Mouse (Mus musculus) forebrain, embryonic 16.5 days (tissue): ENCODE results near the gene Kdelr1. TPM values are rescaled to one million over a fixed set of nuclear protein-coding genes. Genes with fewer than 3 reads are reported as not detected.

Experiments
- ATAC-seq: fragments of 200-750 bp; cut with Nextera tagmentation; 2 replicates; pipeline ENCODE4 v1.8.0; 2017; ENCODE audit warnings: mild to moderate bottlenecking, moderate library complexity
- H3K27ac ChIP-seq: fragments of 300-500 bp; sonication (generic); 2 replicates; pipeline ENCODE4 v1.5.1; 2014; ENCODE audit warnings: low read length, control low read depth
- H3K27me3 ChIP-seq: fragments of 300-500 bp; sonication (generic); replicated peaks from 2 replicates; pipeline ENCODE4 v1.6.1; 2014; ENCODE audit warnings: low read length; ENCODE audit not compliant: control insufficient read depth, insufficient read depth
- H3K36me3 ChIP-seq: fragments of 300-500 bp; sonication (generic); 2 replicates; pipeline ENCODE4 v1.6.1; 2014; ENCODE audit not compliant: control insufficient read depth, insufficient read depth
- H3K4me1 ChIP-seq: fragments of 300-500 bp; sonication (generic); replicated peaks from 2 replicates; pipeline ENCODE4 v1.6.1; 2014; ENCODE audit warnings: low read length; ENCODE audit not compliant: control insufficient read depth, insufficient read depth
- H3K4me2 ChIP-seq: fragments of 300-500 bp; sonication (generic); 2 replicates; pipeline ENCODE4 v1.6.1; 2014; ENCODE audit warnings: mild to moderate bottlenecking, low read length, control low read depth
- H3K4me3 ChIP-seq: fragments of 300-500 bp; sonication (generic); replicated peaks from 2 replicates; pipeline ENCODE4 v1.5.1; 2014; ENCODE audit warnings: mild to moderate bottlenecking, low read length, control low read depth
- H3K9ac ChIP-seq: fragments of 300-500 bp; sonication (generic); replicated peaks from 2 replicates; pipeline ENCODE4 v1.6.1; 2014; ENCODE audit warnings: low read depth, low read length, control low read depth
- H3K9me3 ChIP-seq: fragments of 300-500 bp; sonication (generic); 2 replicates; pipeline ENCODE4 v1.6.1; 2016; ENCODE audit warnings: low read length; ENCODE audit not compliant: control insufficient read depth
- WGBS: fragments of 180-500 bp; shearing (Covaris S2); extraction: QIAGEN DNeasy Blood & Tissue Kit; methylation state at CpG from one replicate; pipeline ENCODE4 v1.1.7; 2014; 5-methylcytosine and 5-hydroxymethylcytosine counted together
- polyA plus RNA-seq: library from polyadenylated mRNA; unstranded; fragments of >200 nt; fragmentation: Nextera tagmentation; extraction: Ambion mirVana; gene quantifications from 2 replicates; pipeline ENCODE4 v1.2.1, GENCODE M21; 2015

The Kdelr1 gene
- polyA plus RNA-seq, 1 experiment from 2014 or later = 41.8 TPM

DNA sequence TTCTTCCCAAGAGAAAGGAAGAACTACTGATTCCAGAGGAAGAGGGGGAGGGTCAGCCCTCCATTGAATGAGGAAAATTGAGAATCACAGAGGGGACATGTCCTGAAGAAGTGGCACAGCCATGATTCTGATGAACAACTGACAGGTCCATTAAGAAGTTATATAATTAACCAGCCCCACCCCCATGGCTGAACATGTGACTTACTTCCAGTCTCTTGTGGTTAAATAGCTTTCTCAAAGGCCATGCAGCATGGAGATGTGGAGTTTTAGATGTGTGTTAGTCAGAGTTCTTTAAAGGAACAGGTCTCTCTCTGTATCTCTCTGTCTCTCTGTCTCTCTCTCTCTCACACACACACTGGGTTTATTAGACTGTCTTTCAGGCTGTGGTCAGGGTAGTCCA lies 35.8 kb downstream of the Kdelr1 start:
- Histone ChIP-seq H3K36me3 (peaks cover 4% of the 10 kb centered on the region; the same call in 1 of the 2 replicates), H3K4me3 (no peak overlapping the region), H3K4me2 (no peak overlapping the region), H3K27me3 (no peaks in the 10 kb centered on the region), H3K4me1 (no peaks in the 10 kb centered on the region), H3K9me3 (no peaks in the 10 kb centered on the region), H3K9ac (no peak overlapping the region), H3K27ac (no peak overlapping the region)
- no peak for ATAC-seq

DNA sequence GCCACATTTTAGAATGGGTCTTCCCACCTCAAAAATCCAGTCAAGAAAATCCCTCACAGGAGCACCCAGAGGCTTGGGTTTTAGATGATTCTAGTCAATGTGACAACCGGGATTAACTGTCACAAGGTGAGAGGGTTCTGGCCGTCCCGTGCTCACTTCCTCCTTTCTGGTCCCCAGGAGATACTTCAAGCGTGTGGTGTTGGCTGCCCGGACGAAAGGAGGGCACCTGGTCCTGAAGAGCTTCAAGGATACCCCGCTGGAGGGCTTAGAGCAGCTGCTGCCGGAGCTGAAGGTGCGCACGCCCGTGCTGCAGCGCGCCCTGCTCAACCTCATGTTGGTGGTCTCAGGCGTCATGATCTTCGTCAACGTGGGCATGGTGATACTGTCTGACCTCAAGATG lies 36.6 kb downstream of the Kdelr1 start:
- ATAC-seq = no peak
- H3K9ac ChIP-seq = no peak overlapping the region
- H3K9me3 ChIP-seq = no peaks in the 10 kb centered on the region
- no peak overlapping the region for H3K27ac ChIP-seq
- H3K27me3 ChIP-seq = no peaks in the 10 kb centered on the region
- no peak overlapping the region for H3K4me2 ChIP-seq
- H3K4me3 ChIP-seq = no peak overlapping the region
- H3K36me3 ChIP-seq = peaks cover 4% of the 10 kb centered on the region; the same call in 1 of the 2 replicates
- no peaks in the 10 kb centered on the region for H3K4me1 ChIP-seq
- 96% methylated on average over 16 of the region's 16 CpGs for WGBS

DNA sequence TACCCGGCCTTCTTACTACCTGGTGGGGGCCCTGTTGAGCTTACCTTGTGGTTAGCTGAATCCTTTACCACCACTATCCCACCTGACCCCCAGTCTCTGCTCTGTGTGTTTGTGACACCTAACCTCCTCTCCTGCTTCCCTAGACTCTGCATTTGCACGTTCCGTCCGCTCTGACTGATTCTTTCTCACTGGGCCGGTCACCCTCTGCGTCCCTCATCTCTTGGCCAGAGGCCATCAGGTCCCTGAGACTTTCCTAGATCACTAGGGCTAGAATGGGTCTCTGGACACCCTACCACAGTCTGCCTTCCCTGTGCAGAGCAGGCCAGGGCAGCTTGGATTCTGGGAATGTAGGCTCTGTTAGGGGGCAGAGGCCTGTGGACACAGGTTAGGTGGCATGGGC lies 41.5 kb downstream of the Kdelr1 start:
- Histone ChIP-seq H3K27me3 (no peaks in the 10 kb centered on the region), H3K27ac (no peak overlapping the region), H3K4me1 (peaks cover 22% of the 10 kb centered on the region), H3K4me3 (no peak overlapping the region), H3K9me3 (no peaks in the 10 kb centered on the region), H3K36me3 (peaks cover 4% of the 10 kb centered on the region; the same call in 1 of the 2 replicates), H3K9ac (no peak overlapping the region), H3K4me2 (no peak overlapping the region)
- ATAC-seq = no peak
- 90% methylated on average over 6 of the region's 6 CpGs for WGBS

DNA sequence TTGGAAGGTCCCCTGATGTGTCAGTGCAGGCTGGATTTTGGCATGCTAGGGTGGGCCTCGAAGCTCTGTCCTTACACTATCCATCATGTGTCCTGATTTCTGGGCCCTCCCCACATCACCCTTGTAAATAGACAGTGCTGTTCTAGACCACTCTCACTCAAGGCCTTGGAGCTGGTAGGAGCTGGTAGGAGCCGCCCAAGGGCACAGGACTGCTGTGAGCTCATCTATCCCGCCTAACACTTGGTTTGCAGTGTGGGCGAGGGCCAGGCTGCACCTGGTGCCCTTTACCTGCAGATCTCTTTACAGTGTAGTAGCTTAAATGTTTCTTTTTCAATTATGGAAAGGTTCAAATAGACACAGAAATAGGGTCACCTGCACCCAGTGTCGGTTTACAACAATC lies 42.4 kb downstream of the Kdelr1 start:
- 91% methylated on average over 5 of the region's 5 CpGs for WGBS
- no peak overlapping the region for H3K27ac ChIP-seq

DNA sequence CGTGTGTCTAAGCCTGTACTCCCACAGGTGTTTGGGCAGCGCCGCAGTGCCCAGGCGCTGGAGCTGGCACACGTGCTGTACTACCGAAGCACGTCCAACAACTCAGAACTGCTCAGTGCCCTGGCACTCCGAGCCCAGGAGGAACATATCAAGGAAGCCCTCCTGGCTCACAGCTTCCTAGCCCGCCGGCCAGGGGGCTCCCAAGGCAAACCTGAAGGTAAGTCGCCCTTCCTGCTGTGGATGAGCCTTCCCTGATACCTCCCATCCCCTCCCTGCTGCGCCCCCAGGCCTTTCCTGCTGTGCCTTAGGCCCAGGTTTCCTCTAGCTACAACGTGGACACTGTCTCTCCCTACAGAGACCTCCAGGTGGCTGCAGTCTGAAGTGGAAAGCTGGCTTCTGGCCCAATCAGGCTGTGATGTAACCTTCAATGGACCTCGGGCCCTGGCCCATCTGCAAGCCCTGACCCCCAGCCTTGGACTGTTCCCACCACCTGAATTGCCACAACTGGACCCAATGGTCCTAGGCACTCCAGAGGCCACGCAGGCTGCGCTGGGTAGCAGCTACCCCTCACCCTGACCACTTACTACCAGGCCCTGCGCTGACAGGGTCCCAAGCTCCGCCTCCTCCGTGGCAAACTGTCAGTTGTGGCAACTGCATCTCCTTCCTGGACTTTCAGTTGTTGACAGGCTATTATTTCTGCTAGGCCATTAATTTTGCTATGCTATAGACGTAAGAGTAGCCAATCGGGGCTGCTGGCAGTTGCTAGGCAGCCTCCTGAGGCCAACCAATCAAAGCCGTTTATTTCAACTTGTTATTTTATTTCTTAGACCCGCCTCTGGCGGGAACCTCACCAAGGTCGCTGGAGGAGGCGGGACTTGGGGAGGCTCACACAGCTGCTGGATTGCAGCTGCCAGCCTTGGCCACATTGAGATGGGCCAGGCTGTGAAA lies 43.8 kb downstream of the Kdelr1 start:
- H3K27ac ChIP-seq = peak overlapping the region; percentile 90
- H3K9me3 ChIP-seq = no peaks in the 10 kb centered on the region
- H3K4me3 ChIP-seq = peak overlapping the region; percentile 40
- H3K4me1 ChIP-seq = peaks cover 22% of the 10 kb centered on the region
- peak overlapping the region; percentile 64 for H3K9ac ChIP-seq
- 26% methylated on average over 26 of the region's 26 CpGs for WGBS
- H3K4me2 ChIP-seq = peak overlapping the region; percentile 62
- peak; percentile 90 for ATAC-seq
- no peaks in the 10 kb centered on the region for H3K27me3 ChIP-seq
- no peaks in the 10 kb centered on the region for H3K36me3 ChIP-seq

More for the DNA sequence above, 42.4 kb downstream of the Kdelr1 start:
- no peak for ATAC-seq
- no peaks in the 10 kb centered on the region for H3K9me3 ChIP-seq
- no peak overlapping the region for H3K9ac ChIP-seq
- H3K4me3 ChIP-seq = no peak overlapping the region
- H3K27me3 ChIP-seq = no peaks in the 10 kb centered on the region
- H3K36me3 ChIP-seq = peaks cover 4% of the 10 kb centered on the region; the same call in 1 of the 2 replicates
- H3K4me1 ChIP-seq = peaks cover 22% of the 10 kb centered on the region
- H3K4me2 ChIP-seq = no peak overlapping the region

DNA sequence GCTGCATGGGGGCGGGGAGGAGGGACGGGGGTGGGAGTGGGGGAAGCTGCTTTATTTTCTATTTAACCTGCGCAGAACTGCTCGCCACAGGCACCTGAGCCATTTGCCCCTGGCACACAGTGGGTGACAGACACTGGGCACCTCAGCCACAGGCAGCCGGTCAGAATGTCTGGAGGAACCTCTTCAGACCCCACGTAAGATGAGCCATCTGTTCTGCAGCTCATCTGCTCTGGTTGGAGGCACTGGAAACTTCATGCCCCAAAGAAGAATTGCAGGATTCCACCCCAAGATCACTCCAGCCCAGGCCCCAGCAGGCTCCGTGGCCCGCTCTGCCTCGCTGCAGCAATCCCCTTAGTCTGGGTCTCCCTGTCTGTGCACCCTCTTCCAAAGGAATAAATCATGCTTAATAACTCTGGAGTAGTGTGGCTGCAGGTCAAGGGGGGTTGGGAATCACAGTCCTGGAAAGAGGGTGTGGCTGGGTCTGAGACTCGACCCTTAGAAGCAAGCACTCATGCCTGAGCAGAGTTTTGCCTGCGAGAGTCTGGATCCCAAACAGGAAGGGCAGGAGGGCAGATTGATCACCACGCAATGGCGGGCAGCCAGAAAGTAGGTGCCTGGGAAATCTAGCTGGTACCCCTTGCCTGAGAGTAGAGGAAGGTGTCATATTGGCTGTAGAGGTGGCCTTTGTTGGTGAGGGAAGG lies 44.6 kb downstream of the Kdelr1 start:
- ATAC-seq = no peak; the same call in 1 of the 2 replicates
- H3K4me1 ChIP-seq = peaks cover 22% of the 10 kb centered on the region
- no peaks in the 10 kb centered on the region for H3K27me3 ChIP-seq
- H3K36me3 ChIP-seq = no peaks in the 10 kb centered on the region
- peak overlapping the region; percentile 90 for H3K27ac ChIP-seq
- WGBS = 33% methylated on average over 13 of the region's 13 CpGs
- H3K9me3 ChIP-seq = no peaks in the 10 kb centered on the region
- H3K9ac ChIP-seq = peak overlapping the region; percentile 64; the same call in 1 of the 2 replicates
- peak overlapping the region; percentile 40 for H3K4me3 ChIP-seq
- H3K4me2 ChIP-seq = peak overlapping the region; percentile 62

DNA sequence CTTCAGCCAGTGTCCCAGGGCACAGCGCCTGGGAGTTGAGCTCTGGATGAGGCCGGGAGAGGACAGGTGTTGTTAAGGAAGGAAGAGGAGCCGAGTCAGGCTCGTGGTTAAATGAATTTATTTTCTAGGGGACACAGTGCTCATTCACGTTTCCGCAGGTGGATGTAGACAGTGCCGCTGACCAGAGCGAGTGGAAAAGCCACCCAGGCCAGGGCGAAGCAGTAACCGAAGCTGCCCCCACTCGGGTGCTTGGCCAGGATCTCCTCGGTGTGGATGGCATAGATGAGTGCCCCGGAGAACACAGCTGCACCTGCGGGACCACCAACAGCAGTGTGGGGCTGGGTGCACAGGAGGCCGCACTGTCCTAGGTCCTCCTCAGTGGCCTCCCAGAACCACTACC lies 45.4 kb downstream of the Kdelr1 start:
- H3K9ac ChIP-seq = no peak overlapping the region
- H3K36me3 ChIP-seq = no peaks in the 10 kb centered on the region
- peak overlapping the region; percentile 90 for H3K27ac ChIP-seq

DNA sequence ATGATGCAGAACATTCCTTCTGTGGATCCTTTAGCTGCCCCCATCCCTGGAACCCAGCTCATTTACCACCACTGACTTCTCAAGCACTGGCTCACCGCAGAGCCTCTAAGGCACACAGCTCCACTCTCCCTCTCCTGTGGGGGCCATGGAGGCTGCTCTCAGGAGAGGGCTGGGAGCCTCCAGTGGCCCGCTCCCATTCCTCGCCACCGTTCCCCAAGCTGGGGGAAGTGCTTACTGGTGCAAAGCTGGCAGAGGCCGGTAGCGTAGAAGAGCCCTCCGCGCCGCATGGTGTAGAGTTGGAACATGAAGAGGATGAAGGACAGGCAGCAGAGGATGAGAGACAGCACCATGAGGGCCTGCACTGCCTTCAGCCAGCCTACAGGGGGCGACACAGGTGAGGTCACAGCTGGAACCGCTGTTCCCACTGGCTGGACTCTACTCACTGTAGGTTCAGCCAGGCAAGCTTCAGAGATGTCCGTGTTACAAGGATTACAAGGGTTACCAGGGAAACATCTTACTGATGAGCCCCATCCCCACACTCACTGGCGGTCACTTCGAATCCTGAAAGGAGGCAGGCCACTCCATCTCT lies 46.6 kb downstream of the Kdelr1 start:
- H3K4me3 ChIP-seq = no peak overlapping the region
- no peaks in the 10 kb centered on the region for H3K36me3 ChIP-seq
- no peak overlapping the region for H3K4me2 ChIP-seq
- H3K9me3 ChIP-seq = no peaks in the 10 kb centered on the region
- H3K27ac ChIP-seq = no peak overlapping the region
- H3K27me3 ChIP-seq = no peaks in the 10 kb centered on the region
- WGBS = 68% methylated on average over 14 of the region's 14 CpGs
- no peak overlapping the region for H3K9ac ChIP-seq
- ATAC-seq = no peak
- H3K4me1 ChIP-seq = peaks cover 32% of the 10 kb centered on the region

More for the DNA sequence above, 45.4 kb downstream of the Kdelr1 start:
- WGBS = 89% methylated on average over 15 of the region's 15 CpGs
- Histone ChIP-seq H3K27me3 (no peaks in the 10 kb centered on the region), H3K4me1 (peaks cover 29% of the 10 kb centered on the region), H3K4me2 (no peak overlapping the region), H3K9me3 (no peaks in the 10 kb centered on the region), H3K4me3 (no peak overlapping the region)
- no peak for ATAC-seq

DNA sequence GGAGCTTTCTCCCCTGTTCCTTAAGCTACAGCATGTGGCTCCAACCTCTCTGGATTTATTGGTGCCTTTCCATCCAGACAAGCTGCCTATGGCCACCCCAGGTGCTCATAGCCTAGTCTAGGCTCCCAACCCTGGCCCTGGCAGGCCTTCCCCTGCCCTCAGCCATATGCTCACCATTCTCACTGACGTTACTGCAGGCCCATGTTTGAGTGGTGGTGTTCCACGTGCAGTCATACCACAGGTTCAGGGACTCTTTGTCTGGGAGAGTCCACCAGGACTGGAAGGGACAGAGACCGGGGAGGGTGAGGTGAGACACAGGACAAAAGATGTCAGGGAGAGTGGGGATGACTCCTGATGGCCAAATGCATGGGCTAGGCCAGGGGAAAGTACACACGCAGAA lies 47.2 kb downstream of the Kdelr1 start:
- H3K9me3 ChIP-seq = no peaks in the 10 kb centered on the region
- no peak overlapping the region for H3K4me3 ChIP-seq
- H3K4me1 ChIP-seq = peaks cover 32% of the 10 kb centered on the region
- no peaks in the 10 kb centered on the region for H3K27me3 ChIP-seq
- 84% methylated on average over 4 of the region's 4 CpGs for WGBS
- H3K4me2 ChIP-seq = no peak overlapping the region
- H3K27ac ChIP-seq = no peak overlapping the region
- ATAC-seq = no peak
- H3K36me3 ChIP-seq = no peaks in the 10 kb centered on the region
- no peak overlapping the region for H3K9ac ChIP-seq
